Mouse (Mus musculus) kidney, embryonic 15.5 days (tissue): ENCODE measurements around the gene Olfr1000. TPM values are rescaled to one million over a fixed set of nuclear protein-coding genes. Genes with fewer than 3 reads are reported as not detected.
A peak's percentile ranks its signal among the peaks of the same experiment; 100 is the strongest.
"Not testable (repeated sequence)": the region's sequence is repeated elsewhere in the genome, so short reads cannot be mapped to it uniquely, and the experiment has no call there.

Experiments
- ATAC-seq: fragments of 200-750 bp; cut with Nextera tagmentation; replicated peaks from 2 replicates; pipeline ENCODE4 v1.8.0; 2017; ENCODE audit warnings: moderate TSS enrichment; ENCODE audit not compliant: low FRiP score
- H3K27ac ChIP-seq: fragments of 300-500 bp; sonication (generic); 2 replicates; pipeline ENCODE4 v1.5.1; 2015; ENCODE audit warnings: mild to moderate bottlenecking, inconsistent platforms
- H3K27me3 ChIP-seq: fragments of 300-500 bp; sonication (generic); 2 replicates; pipeline ENCODE4 v1.6.1; 2015; ENCODE audit warnings: inconsistent platforms
- H3K36me3 ChIP-seq: fragments of 300-500 bp; sonication (generic); 2 replicates; pipeline ENCODE4 v1.6.1; 2015; ENCODE audit warnings: inconsistent platforms
- H3K4me1 ChIP-seq: fragments of 300-500 bp; sonication (generic); 2 replicates; pipeline ENCODE4 v1.6.1; 2015; ENCODE audit warnings: inconsistent platforms
- H3K4me2 ChIP-seq: fragments of 300-500 bp; sonication (generic); 2 replicates; pipeline ENCODE4 v1.6.1; 2015; ENCODE audit warnings: moderate library complexity, mild to moderate bottlenecking, inconsistent platforms
- H3K4me3 ChIP-seq: fragments of 300-500 bp; sonication (generic); replicated peaks from 2 replicates; pipeline ENCODE4 v1.5.1; 2015; ENCODE audit warnings: mild to moderate bottlenecking, inconsistent platforms
- H3K9ac ChIP-seq: fragments of 300-500 bp; sonication (generic); 2 replicates; pipeline ENCODE4 v1.6.1; 2015; ENCODE audit warnings: mild to moderate bottlenecking, inconsistent platforms
- H3K9me3 ChIP-seq: fragments of 300-500 bp; sonication (generic); replicated peaks from 2 replicates; pipeline ENCODE4 v1.6.1; 2016; ENCODE audit warnings: inconsistent platforms
- WGBS: fragments of 180-500 bp; shearing (Covaris S2); methylation state at CpG from one replicate; pipeline ENCODE4 v1.1.7; 2015; ENCODE audit warnings: mixed read lengths; 5-methylcytosine and 5-hydroxymethylcytosine counted together
- polyA plus RNA-seq: library from polyadenylated mRNA; unstranded; fragments of >200 nt; fragmentation: Nextera tagmentation; extraction: Ambion mirVana; gene quantifications from 2 replicates; pipeline ENCODE4 v1.2.1, GENCODE M21; 2015

Gene Olfr1000
- not detected in 2 replicates for polyA plus RNA-seq

GRCm38 (mm10) chr2:85611803-85612202, at the start of gene Olfr1000:
Gene Olfr1000, minus strand, starts transcription at chr2:85611903.
- ATAC-seq, result no peak
- 61% methylated on average over 1 of the region's 1 CpGs for WGBS
- H3K4me2 ChIP-seq, result no peak within 1 kb of the TSS
- no peaks in the 10 kb centered on the region for H3K27me3 ChIP-seq
- H3K36me3 ChIP-seq, result no peaks in the 10 kb centered on the region
- no peaks in the 10 kb centered on the region for H3K9me3 ChIP-seq
- no peak within 1 kb of the TSS for H3K9ac ChIP-seq
- H3K27ac ChIP-seq, result no peak within 1 kb of the TSS
- H3K4me1 ChIP-seq, result no peaks in the 10 kb centered on the region
- H3K4me3 ChIP-seq, result no peak within 1 kb of the TSS

DNA sequence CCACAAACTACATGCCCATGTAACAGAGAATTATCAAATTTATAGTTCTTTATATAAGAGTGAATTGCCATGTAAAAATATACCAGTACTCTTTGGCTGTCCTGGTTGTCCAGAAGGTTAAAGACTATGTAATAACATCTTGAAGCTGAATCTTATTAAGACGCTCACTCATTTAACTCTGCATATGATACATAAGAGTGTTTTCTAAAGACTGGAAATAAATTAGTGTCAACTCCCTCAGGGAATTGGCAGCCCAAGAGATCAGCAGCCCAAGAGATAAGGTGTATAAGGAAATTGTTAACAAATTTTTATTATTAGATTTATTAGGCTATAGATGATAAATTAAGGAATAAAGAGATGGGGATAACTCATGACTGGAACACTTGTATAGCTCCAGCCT, 38.9 kb upstream of the Olfr1000 start, which contains the start of gene Olfr1002:
Gene Olfr1002, minus strand, starts transcription at position 101 of the 400 bp plus-strand sequence.
- Histone ChIP-seq H3K4me2 (no peak within 1 kb of the TSS), H3K4me3 (no peak within 1 kb of the TSS), H3K9me3 (no peaks in the 10 kb centered on the region), H3K27ac (no peak within 1 kb of the TSS), H3K9ac (no peak within 1 kb of the TSS), H3K36me3 (no peaks in the 10 kb centered on the region), H3K27me3 (no peaks in the 10 kb centered on the region), H3K4me1 (no peaks in the 10 kb centered on the region)
- 89% methylated on average over 1 of the region's 1 CpGs for WGBS
- no peak for ATAC-seq

GRCm38 (mm10) chr2:85588648-85589047, 23.1 kb downstream of the Olfr1000 start, which contains the start of gene Olfr998:
Gene Olfr998, plus strand, starts transcription at chr2:85588948.
- H3K27ac ChIP-seq, H3K4me1 ChIP-seq, H3K4me3 ChIP-seq, ATAC-seq, H3K9me3 ChIP-seq, H3K36me3 ChIP-seq, H3K4me2 ChIP-seq, H3K9ac ChIP-seq, H3K27me3 ChIP-seq: not testable (repeated sequence)
- 86% methylated on average over 2 of the region's 2 CpGs for WGBS

DNA sequence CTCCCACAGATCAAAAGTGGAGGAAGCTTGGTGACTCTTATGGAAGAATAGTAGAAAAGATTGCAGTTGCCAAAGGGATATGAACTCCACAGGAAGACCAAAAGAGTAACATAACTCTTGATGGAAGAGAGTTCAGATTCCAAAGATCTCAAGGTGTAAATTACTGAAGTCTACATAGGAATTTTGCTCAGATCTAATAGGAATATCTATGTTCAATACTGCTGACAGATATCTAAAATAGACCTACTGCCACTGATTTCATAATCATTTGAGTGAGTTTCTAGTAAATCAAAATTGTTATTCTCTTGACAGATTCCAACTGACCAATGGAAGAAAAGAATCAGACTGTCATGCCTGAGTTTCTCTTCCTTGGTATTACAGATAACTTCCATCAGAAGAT, 32.8 kb downstream of the Olfr1000 start, which contains the start of gene Olfr996:
Gene Olfr996, plus strand, starts transcription at position 301 of the 400 bp plus-strand sequence.
- no peaks in the 10 kb centered on the region for H3K4me1 ChIP-seq
- no peak for ATAC-seq
- H3K27me3 ChIP-seq, result no peaks in the 10 kb centered on the region
- no peak within 1 kb of the TSS for H3K27ac ChIP-seq
- H3K9ac ChIP-seq, result no peak within 1 kb of the TSS
- no peaks in the 10 kb centered on the region for H3K36me3 ChIP-seq
- H3K4me2 ChIP-seq, result no peak within 1 kb of the TSS
- no peaks in the 10 kb centered on the region for H3K9me3 ChIP-seq
- H3K4me3 ChIP-seq, result no peak within 1 kb of the TSS

- WGBS, result 26% methylated on average over 4 of the region's 4 CpGs
- ATAC-seq, result 0 out of 2 replicates have a peak, but pooled peaks have one; percentile 58
- H3K4me2 ChIP-seq, result no peak overlapping the region
Observed at GRCm38 (mm10) chr2:85561187-85561586, 50.5 kb downstream of the Olfr1000 start.

DNA sequence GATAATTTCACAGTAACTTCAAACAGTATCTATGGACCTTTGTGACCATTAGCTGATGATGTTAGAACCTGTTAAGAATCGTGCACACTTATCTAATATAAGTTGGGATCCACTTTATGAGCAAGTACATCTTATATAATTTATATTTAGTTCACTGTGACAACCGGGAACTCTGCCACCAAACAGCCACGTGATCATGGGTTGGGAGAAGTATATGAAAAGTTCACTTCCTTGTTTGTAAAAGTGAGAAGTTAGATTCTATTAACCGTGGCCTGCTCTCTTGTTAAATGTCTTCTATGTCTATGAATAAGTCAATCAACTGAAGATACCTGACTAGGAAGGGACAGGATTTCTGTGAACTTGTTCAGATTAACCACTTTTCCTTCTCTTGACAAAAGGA, 51.5 kb downstream of the Olfr1000 start:
- H3K9ac ChIP-seq, result no peak overlapping the region
- no peaks in the 10 kb centered on the region for H3K27me3 ChIP-seq
- H3K36me3 ChIP-seq, result no peaks in the 10 kb centered on the region
- H3K4me2 ChIP-seq, result no peak overlapping the region
- no peaks in the 10 kb centered on the region for H3K4me1 ChIP-seq
- no peak overlapping the region for H3K27ac ChIP-seq
- no peaks in the 10 kb centered on the region for H3K9me3 ChIP-seq
- 50% methylated on average over 4 of the region's 4 CpGs for WGBS
- no peak overlapping the region for H3K4me3 ChIP-seq
- ATAC-seq, result no peak

More at GRCm38 (mm10) chr2:85561187-85561586, 50.5 kb downstream of the Olfr1000 start:
- H3K9ac ChIP-seq, result no peak overlapping the region
- H3K9me3 ChIP-seq, result no peaks in the 10 kb centered on the region
- H3K27ac ChIP-seq, result no peak overlapping the region
- H3K27me3 ChIP-seq, result no peaks in the 10 kb centered on the region
- H3K4me3 ChIP-seq, result no peak overlapping the region
- H3K36me3 ChIP-seq, result no peaks in the 10 kb centered on the region
- H3K4me1 ChIP-seq, result no peaks in the 10 kb centered on the region

Other genes with a start within 250 kb of the Olfr1000 start
- not detected in 2 replicates for gene Olfr988, start 248.7 kb downstream of the Olfr1000 start, polyA plus RNA-seq
- not detected in 2 replicates for gene Olfr992, start 202.4 kb downstream of the Olfr1000 start, polyA plus RNA-seq
- gene Olfr993, start 197.0 kb downstream of the Olfr1000 start, polyA plus RNA-seq, result not detected in 2 replicates
- gene Olfr994, start 175.5 kb downstream of the Olfr1000 start, polyA plus RNA-seq, result not detected in 2 replicates
- not detected in 2 replicates for gene Olfr995, start 168.3 kb downstream of the Olfr1000 start, polyA plus RNA-seq
- gene 4833423E24Rik, start 92.9 kb downstream of the Olfr1000 start, polyA plus RNA-seq, result 0.15 TPM in 1 of 2 replicates, not detected in the other
- gene Olfr996, start 32.7 kb downstream of the Olfr1000 start, polyA plus RNA-seq, result not detected in 2 replicates
- not detected in 2 replicates for gene Olfr998, start 23.0 kb downstream of the Olfr1000 start, polyA plus RNA-seq
- not detected in 2 replicates for gene Olfr1002, start 38.8 kb upstream of the Olfr1000 start, polyA plus RNA-seq
- gene Olfr154, start 52.6 kb upstream of the Olfr1000 start, polyA plus RNA-seq, result not detected in 2 replicates
- gene Olfr1006, start 66.9 kb upstream of the Olfr1000 start, polyA plus RNA-seq, result not detected in 2 replicates
- gene Olfr1008, start 77.5 kb upstream of the Olfr1000 start, polyA plus RNA-seq, result not detected in 2 replicates
- gene Olfr1009, start 103.5 kb upstream of the Olfr1000 start, polyA plus RNA-seq, result not detected in 2 replicates
- not detected in 2 replicates for gene Olfr1012, start 150.9 kb upstream of the Olfr1000 start, polyA plus RNA-seq
- gene Olfr1013, start 155.2 kb upstream of the Olfr1000 start, polyA plus RNA-seq, result not detected in 2 replicates
- gene Olfr1014, start 160.8 kb upstream of the Olfr1000 start, polyA plus RNA-seq, result not detected in 2 replicates
- not detected in 2 replicates for gene Olfr1015, start 170.1 kb upstream of the Olfr1000 start, polyA plus RNA-seq
- not detected in 2 replicates for gene Olfr1016, start 190.6 kb upstream of the Olfr1000 start, polyA plus RNA-seq
- gene Olfr1018, start 206.6 kb upstream of the Olfr1000 start, polyA plus RNA-seq, result not detected in 2 replicates
- gene Olfr1019, start 233.6 kb upstream of the Olfr1000 start, polyA plus RNA-seq, result not detected in 2 replicates
- not detected in 2 replicates for gene Olfr1020, start 235.1 kb upstream of the Olfr1000 start, polyA plus RNA-seq